Mouse (Mus musculus) WW6 (cell line): ENCODE measurements around the gene Olfr283.
"Not testable (repeated sequence)": the region's sequence is repeated elsewhere in the genome, so short reads cannot be mapped to it uniquely, and the experiment has no call there.

Experiments
- DNase-seq: peaks from one replicate; pipeline ENCODE4 v3.0.0-alpha.2; 2013; ENCODE audit warnings: low read depth, low spot score

Olfr283 gene

GRCm38 (mm10) chr15:98380846-98381245, at the start of gene Olfr283:
Olfr283 (minus strand) TSS chr15:98380946.
- DNase-seq: no peak

DNA sequence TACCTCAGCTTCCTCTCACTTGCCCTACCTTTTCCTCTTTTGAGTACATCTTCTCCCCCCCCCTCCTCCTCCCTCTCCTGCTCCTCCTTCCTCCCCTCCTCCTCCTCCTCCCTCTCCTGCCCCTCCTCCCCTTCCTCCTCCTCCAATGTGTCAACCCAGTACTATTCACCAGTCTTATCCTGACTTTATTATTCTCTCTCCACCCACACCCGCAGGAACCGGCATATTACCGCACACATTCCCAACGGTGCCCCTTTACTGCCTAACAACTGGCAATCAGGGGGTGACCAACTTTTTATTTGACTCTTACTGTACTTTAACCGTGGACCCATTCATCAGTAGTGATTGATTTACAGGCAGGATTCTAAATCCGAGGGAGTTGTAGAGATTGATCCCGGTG, 44.4 kb upstream of the Olfr283 start:
- DNase-seq: no peak

GRCm38 (mm10) chr15:98424753-98425152, 44.0 kb upstream of the Olfr283 start:
- no peak for DNase-seq

DNA sequence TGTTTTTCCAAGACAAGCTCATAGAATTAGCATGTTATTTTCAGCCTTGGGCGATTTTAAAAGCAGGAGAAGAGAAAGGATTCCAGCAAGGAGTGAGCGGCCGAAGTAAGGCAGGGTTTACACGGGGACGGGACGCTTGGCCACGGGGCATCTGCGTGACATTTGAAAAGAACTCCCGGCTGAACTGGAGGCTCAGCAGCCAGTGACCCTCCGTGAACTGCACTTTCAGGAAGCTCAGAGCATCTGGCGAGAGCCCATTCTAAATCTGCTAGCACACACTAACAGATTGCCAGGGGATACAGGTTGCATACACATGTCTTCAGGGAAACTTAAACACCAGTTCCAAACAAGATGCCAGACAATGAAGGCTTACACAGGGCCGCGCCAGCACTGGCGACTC, 43.6 kb upstream of the Olfr283 start:
- no peak for DNase-seq

DNA sequence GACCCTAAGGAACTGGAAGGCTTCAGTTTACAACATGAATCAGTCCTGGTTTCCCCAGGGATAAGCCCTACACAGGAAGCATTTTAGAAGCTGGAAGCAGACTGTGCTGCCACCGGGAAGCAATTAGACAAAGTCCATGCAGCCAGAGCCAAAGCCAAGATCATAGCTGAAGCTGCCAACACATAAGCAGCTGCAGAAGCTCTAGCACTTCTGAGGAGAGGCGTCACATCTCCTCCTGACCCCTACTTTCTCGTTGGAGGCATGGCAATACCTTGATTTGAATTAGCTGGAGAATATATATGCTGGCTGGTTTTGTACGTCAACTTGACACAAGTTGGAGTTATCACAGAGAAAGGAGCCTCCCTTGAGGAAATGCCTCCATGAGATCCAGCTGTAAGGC, 40.2 kb upstream of the Olfr283 start:
- no peak for DNase-seq

DNA sequence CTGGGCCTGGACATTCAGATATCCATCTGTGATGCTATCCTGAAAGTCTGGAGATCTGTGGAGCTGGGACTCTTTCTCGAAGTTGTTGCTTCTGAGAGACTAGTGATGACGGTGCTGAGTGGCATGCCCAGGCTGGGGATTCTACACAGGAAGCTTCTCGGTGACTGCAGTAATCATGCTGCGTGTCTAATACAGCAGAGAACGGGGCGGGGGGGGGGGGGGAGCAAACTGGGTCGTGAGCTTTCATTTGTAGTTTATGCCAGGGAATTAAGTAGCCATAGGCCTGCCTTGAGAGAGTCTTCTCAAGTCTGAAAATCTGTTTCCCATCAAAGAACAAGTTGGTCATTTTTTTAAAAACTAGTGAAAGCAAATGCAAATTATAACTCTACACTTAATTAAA, 37.4 kb upstream of the Olfr283 start:
- no peak for DNase-seq

GRCm38 (mm10) chr15:98417285-98417684, 36.5 kb upstream of the Olfr283 start:
- DNase-seq: not testable (repeated sequence)

DNA sequence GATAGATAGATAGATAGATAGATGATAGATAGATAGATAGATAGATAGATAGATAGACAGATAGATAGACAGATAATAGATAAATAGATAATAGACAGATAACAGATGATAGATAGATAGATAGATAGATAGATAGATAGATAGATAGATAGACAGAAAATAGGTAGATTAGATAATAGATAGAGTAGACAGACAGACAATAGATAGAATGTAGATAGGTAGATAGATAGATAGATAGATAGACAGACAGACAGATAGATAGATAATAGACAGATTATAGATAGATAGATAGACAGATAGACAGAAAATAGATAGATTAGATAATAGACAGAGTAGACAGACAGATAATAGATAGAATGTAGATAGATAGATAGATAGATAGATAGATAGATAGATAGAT, 36.1 kb upstream of the Olfr283 start:
- not testable (repeated sequence) for DNase-seq

GRCm38 (mm10) chr15:98415996-98416395, 35.2 kb upstream of the Olfr283 start:
- DNase-seq: no peak

GRCm38 (mm10) chr15:98410249-98410648, 29.5 kb upstream of the Olfr283 start:
- no peak for DNase-seq

GRCm38 (mm10) chr15:98409635-98410034, 28.9 kb upstream of the Olfr283 start:
- no peak for DNase-seq

GRCm38 (mm10) chr15:98408406-98409060, 27.8 kb upstream of the Olfr283 start:
- no peak for DNase-seq

DNA sequence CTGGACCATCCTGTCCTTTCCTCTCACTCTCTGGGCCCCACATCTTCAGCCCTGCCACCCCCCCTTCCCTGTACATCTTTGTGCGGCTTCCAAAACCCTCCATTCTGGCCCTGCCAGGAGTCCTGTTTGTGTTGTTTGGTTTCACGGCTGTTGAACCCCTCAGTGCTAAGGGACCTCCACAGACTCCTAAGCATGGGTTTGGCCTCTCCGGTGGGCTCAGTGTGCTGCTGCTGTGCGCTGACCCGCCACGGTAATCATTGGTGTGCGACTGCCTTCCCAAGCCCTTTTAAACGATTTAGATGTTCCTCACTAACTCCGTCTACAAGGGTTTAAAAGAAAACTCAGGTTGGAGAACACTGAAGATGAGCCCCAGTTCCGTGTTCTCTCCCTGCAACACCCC, 21.6 kb upstream of the Olfr283 start:
- DNase-seq: no peak

GRCm38 (mm10) chr15:98397136-98397535, 16.4 kb upstream of the Olfr283 start:
- DNase-seq: no peak

DNA sequence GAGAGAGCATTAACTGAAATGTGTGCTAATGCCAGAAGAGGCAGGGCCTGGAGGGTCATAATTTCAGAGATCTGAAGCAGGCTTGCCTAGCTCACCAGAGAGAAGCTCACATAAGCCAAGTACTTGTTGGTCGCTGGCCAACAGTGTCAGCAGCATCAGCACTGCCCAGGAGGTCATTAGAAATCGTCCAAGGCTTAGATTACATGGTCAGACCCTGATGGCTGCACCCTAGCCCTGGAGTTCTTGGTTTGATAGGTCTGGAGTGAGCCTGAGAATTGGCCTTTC, 11.1 kb upstream of the Olfr283 start:
- no peak for DNase-seq

DNA sequence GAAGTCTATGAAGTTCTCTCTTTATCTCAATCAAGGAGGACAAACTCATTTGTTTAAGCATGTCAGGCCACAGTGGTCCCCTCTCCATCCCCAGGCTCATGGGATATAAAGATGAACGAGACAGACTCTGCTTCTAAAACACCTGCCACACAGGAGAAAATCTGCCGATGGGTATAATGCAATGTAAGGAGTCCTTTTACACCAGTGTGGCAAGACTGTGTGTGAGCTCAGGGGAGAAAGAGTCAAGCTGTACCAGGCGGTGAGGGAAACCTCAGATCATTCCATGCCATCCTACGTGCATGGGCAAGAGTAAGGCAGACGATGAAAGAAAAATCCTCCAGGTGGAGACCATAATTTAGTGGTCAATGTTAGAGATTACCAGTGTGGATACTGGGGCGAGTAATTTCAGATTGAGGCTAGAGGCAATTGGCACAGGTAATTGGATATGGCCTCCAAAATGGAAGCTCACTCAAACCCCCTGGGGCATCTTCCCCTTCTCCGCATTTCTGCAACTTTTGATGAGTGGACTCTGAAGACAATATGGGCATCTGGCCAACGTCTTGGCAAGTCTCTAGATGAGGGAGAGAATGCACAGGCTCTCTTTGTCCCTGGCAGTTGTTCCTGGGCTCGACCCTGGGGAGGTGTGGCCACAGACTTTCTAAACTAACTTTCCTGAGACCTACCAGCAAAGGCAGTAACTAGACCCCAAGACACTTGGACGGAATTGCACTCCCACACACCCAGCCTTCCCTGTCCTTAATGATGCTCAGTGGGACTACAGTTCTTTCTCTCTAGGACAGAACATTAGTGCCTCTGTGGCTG, 10.5 kb upstream of the Olfr283 start:
- no peak for DNase-seq

- peak; percentile 43 for DNase-seq
Observed at GRCm38 (mm10) chr15:98389796-98390195, 9.1 kb upstream of the Olfr283 start.

GRCm38 (mm10) chr15:98387621-98388020, 6.9 kb upstream of the Olfr283 start:
- DNase-seq: no peak

- DNase-seq: no peak
Observed at GRCm38 (mm10) chr15:98378209-98378608, 2.5 kb downstream of the Olfr283 start.

DNA sequence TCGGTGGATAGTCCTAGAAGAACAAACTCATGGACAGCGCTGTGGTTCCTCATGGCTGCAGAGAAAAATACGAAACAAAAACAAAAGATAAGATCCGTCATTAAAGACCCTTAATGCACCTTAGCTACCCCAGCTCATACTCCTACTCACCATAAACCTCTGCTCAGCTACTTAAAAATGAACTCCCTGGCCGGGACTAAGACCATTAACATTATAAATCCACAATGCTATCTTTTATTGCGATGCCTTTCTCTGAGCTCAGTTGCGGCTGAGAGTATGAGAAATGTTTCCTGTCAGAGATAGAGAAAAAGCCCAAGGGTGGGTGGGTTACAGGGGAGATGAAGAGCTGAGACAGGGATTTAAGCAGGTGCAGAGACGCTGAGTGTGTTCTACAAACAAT, 39.9 kb downstream of the Olfr283 start, which contains the start of gene Olfr284:
Gene Olfr284, minus strand, starts transcription at position 101 of the 400 bp plus-strand sequence.
- no peak for DNase-seq
